Mouse (Mus musculus): Measurements from ENCODE around the gene Gm44503. TPM values are rescaled to one million over a fixed set of nuclear protein-coding genes. Genes with fewer than 3 reads are reported as not detected.
A peak's percentile ranks its signal among the peaks of the same experiment; 100 is the strongest.

Gene Gm44503
- not detected in 2 replicates for polyA plus RNA-seq (2015; fragmentation: Nextera tagmentation; extraction: Ambion mirVana)

GRCm38 (mm10) chr9:72958521-72959450, at the start of gene Gm44503, which contains the start of gene Dyx1c1:
Gene Gm44503, plus strand, starts transcription at chr9:72958852.
Gene Dyx1c1, plus strand, starts transcription at chr9:72958785.
- H3K9me3 ChIP-seq (replicated peaks; ENCODE audit: low read length) = no peaks in the 10 kb centered on the region
- TF ChIP-seq CTCF (IDR thresholded peaks at IDR 0.05; ENCODE audit: low read depth) = no peak; the same call in 1 of the 2 replicates
- peaks cover 5% of the 10 kb centered on the region; the same call in 1 of the 2 replicates for H3K4me1 ChIP-seq (replicated peaks; ENCODE audit: insufficient read depth, low read length)
- ATAC-seq (replicated peaks; ENCODE audit: low FRiP score, low read depth) = peak; percentile 90
- H3K36me3 ChIP-seq (ENCODE audit: insufficient read depth, low read length) = no peaks in the 10 kb centered on the region
- peak; percentile 92 for DNase-seq (ENCODE audit: low spot score)
- H3K4me2 ChIP-seq (ENCODE audit: low read length) = peak within 1 kb of the TSS; percentile 69
- H3K27me3 ChIP-seq (ENCODE audit: insufficient read depth, low read length) = no peaks in the 10 kb centered on the region
- peak within 1 kb of the TSS; percentile 58 for H3K4me3 ChIP-seq (replicated peaks; ENCODE audit: low read depth, low read length)
- H3K9ac ChIP-seq (ENCODE audit: low read depth, low read length) = peak within 1 kb of the TSS; percentile 56
- 2% methylated on average over 43 of the region's 43 CpGs for WGBS
- peak within 1 kb of the TSS; percentile 70; the same call in 1 of the 2 replicates for H3K27ac ChIP-seq

DNA sequence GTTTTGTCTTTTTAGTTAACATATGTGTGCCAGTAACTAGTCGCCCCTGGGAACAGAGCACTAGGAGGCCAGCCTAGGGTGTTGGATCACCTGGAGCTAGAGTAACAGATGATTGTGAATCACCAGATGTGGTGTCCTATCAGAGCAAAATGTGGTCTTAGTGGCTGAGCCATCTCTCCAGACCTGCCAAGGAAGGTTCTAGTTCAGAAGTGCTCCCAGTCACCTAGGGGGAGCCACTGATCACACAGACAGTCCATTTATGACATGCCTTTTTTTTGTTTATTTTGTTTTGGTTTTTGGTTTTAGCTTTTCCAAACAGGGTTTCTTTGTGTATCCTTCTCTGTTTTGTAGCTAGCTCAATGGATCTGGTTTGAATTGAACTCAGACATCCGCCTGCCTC, 47.3 kb upstream of the Gm44503 start:
- Histone ChIP-seq H3K4me2 (ENCODE audit: low read length) (no peak overlapping the region), H3K9me3 (replicated peaks; ENCODE audit: low read length) (no peaks in the 10 kb centered on the region), H3K27me3 (ENCODE audit: insufficient read depth, low read length) (no peaks in the 10 kb centered on the region), H3K4me1 (replicated peaks; ENCODE audit: insufficient read depth, low read length) (no peaks in the 10 kb centered on the region), H3K9ac (ENCODE audit: low read depth, low read length) (no peak overlapping the region), H3K4me3 (replicated peaks; ENCODE audit: low read depth, low read length) (no peak overlapping the region), H3K27ac (no peak overlapping the region), H3K36me3 (ENCODE audit: insufficient read depth, low read length) (peaks cover 2% of the 10 kb centered on the region; the same call in 1 of the 2 replicates)
- TF ChIP-seq CTCF (IDR thresholded peaks at IDR 0.05; ENCODE audit: low read depth) = no peak
- DNase-seq (ENCODE audit: low spot score) (no peak), ATAC-seq (replicated peaks; ENCODE audit: low FRiP score, low read depth) (no peak)
- WGBS = 92% methylated on average over 2 of the region's 2 CpGs

DNA sequence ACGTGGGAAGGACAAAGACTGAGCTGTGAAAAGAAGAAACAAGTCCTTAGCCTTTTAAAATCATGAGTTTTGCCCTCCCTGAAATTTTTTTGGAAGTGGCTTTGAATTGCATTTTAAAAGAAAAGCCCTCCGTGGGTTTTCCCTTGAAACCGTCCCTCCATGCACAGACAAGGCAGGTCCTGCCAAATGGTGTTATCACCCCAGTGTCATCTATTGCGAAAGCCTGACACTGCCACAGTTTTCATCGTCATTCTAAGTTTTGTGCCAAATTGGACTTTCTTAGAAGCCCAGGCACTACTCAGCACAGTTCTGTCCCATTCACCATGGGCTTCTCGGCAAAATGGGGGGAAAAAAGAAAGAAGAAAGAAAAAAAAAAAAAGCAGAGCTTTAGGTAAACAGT, 45.1 kb upstream of the Gm44503 start:
- H3K4me3 ChIP-seq (replicated peaks; ENCODE audit: low read depth, low read length) = no peak overlapping the region
- H3K27ac ChIP-seq = no peak overlapping the region
- H3K4me2 ChIP-seq (ENCODE audit: low read length) = peak overlapping the region; percentile 27; the same call in 1 of the 2 replicates
- no peak for DNase-seq (ENCODE audit: low spot score)
- H3K27me3 ChIP-seq (ENCODE audit: insufficient read depth, low read length) = no peaks in the 10 kb centered on the region
- no peaks in the 10 kb centered on the region for H3K9me3 ChIP-seq (replicated peaks; ENCODE audit: low read length)
- no peak for ATAC-seq (replicated peaks; ENCODE audit: low FRiP score, low read depth)
- peaks cover 2% of the 10 kb centered on the region; the same call in 1 of the 2 replicates for H3K36me3 ChIP-seq (ENCODE audit: insufficient read depth, low read length)
- H3K4me1 ChIP-seq (replicated peaks; ENCODE audit: insufficient read depth, low read length) = no peaks in the 10 kb centered on the region
- WGBS = 41% methylated on average over 6 of the region's 6 CpGs
- H3K9ac ChIP-seq (ENCODE audit: low read depth, low read length) = no peak overlapping the region
- no peak for TF ChIP-seq CTCF (IDR thresholded peaks at IDR 0.05; ENCODE audit: low read depth)

- H3K9me3 ChIP-seq (replicated peaks; ENCODE audit: low read length) = no peaks in the 10 kb centered on the region
- H3K27me3 ChIP-seq (ENCODE audit: insufficient read depth, low read length) = no peaks in the 10 kb centered on the region
- H3K4me3 ChIP-seq (replicated peaks; ENCODE audit: low read depth, low read length) = no peak overlapping the region
- H3K9ac ChIP-seq (ENCODE audit: low read depth, low read length) = no peak overlapping the region
- 61% methylated on average over 7 of the region's 7 CpGs for WGBS
- DNase-seq (ENCODE audit: low spot score) (peak; percentile 13), ATAC-seq (replicated peaks; ENCODE audit: low FRiP score, low read depth) (no peak)
- no peak overlapping the region for H3K4me2 ChIP-seq (ENCODE audit: low read length)
- H3K4me1 ChIP-seq (replicated peaks; ENCODE audit: insufficient read depth, low read length) = no peaks in the 10 kb centered on the region
- no peak for TF ChIP-seq CTCF (IDR thresholded peaks at IDR 0.05; ENCODE audit: low read depth)
- H3K36me3 ChIP-seq (ENCODE audit: insufficient read depth, low read length) = peaks cover 2% of the 10 kb centered on the region; the same call in 1 of the 2 replicates
- H3K27ac ChIP-seq = no peak overlapping the region
Measured at GRCm38 (mm10) chr9:72915728-72916127, 42.9 kb upstream of the Gm44503 start.

DNA sequence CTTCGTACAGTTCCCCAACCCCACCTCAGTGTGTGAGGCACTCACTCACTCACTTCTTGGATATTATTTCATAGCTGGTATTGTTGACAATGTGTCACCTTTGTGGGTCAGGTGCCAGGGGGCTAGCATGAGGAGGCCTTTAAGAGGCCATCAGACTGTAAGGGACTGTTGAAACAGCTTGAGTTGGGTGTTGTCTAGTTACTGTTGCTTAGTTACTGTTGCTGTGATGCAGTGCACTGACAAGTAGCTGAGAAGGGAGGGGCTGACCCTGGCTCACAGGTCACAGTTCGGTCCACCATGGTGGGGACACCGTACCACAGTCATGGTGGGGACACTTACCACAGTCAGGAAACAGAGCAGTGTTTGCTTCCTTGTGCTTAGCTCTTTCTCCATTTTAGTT, 35.6 kb upstream of the Gm44503 start:
- Histone ChIP-seq H3K4me1 (replicated peaks; ENCODE audit: insufficient read depth, low read length) (no peaks in the 10 kb centered on the region), H3K9me3 (replicated peaks; ENCODE audit: low read length) (no peaks in the 10 kb centered on the region), H3K4me2 (ENCODE audit: low read length) (no peak overlapping the region), H3K4me3 (replicated peaks; ENCODE audit: low read depth, low read length) (no peak overlapping the region), H3K9ac (ENCODE audit: low read depth, low read length) (no peak overlapping the region), H3K36me3 (ENCODE audit: insufficient read depth, low read length) (no peaks in the 10 kb centered on the region), H3K27me3 (ENCODE audit: insufficient read depth, low read length) (no peaks in the 10 kb centered on the region), H3K27ac (no peak overlapping the region)
- no peak for DNase-seq (ENCODE audit: low spot score)
- no peak for ATAC-seq (replicated peaks; ENCODE audit: low FRiP score, low read depth)
- 92% methylated on average over 3 of the region's 3 CpGs for WGBS
- no peak for TF ChIP-seq CTCF (IDR thresholded peaks at IDR 0.05; ENCODE audit: low read depth)

- Histone ChIP-seq H3K4me3 (replicated peaks; ENCODE audit: low read depth, low read length) (peak within 1 kb of the TSS; percentile 82), H3K36me3 (ENCODE audit: insufficient read depth, low read length) (no peaks in the 10 kb centered on the region), H3K4me1 (replicated peaks; ENCODE audit: insufficient read depth, low read length) (no peaks in the 10 kb centered on the region), H3K9ac (ENCODE audit: low read depth, low read length) (peak within 1 kb of the TSS; percentile 95), H3K9me3 (replicated peaks; ENCODE audit: low read length) (no peaks in the 10 kb centered on the region), H3K27me3 (ENCODE audit: insufficient read depth, low read length) (no peaks in the 10 kb centered on the region), H3K27ac (peak within 1 kb of the TSS; percentile 88), H3K4me2 (ENCODE audit: low read length) (peak within 1 kb of the TSS; percentile 96)
- peak; percentile 64 for DNase-seq (ENCODE audit: low spot score)
- whole genome bisulfite sequencing = under 1% methylated on average over 85 of the region's 108 CpGs
- peak; percentile 84 for ATAC-seq (replicated peaks; ENCODE audit: low FRiP score, low read depth)
- no peak for TF ChIP-seq CTCF (IDR thresholded peaks at IDR 0.05; ENCODE audit: low read depth)
Measured at GRCm38 (mm10) chr9:72925021-72925934, 33.4 kb upstream of the Gm44503 start, which contains the start of gene Pygo1. Gene Pygo1, plus strand, starts transcription at chr9:72925645.

Measured in kidney, postnatal 0 days (tissue).